Mouse (Mus musculus) E14TG2a.4 (cell line): ENCODE results near the gene Rpl10a.

Experiments used
- CTCF ChIP-seq: conservative IDR thresholded peaks from 2 replicates; pipeline ENCODE4 v1.5.1; 2014; ENCODE audit warnings: low read length
- NANOG ChIP-seq: IDR thresholded peaks from 2 replicates; pipeline ENCODE4 v1.6.1; 2014; ENCODE audit warnings: borderline replicate concordance, low read length, mixed read lengths
- POU5F1 ChIP-seq: IDR thresholded peaks from 2 replicates; pipeline ENCODE4 v1.6.1; 2014; ENCODE audit warnings: low read length, borderline replicate concordance

DNA sequence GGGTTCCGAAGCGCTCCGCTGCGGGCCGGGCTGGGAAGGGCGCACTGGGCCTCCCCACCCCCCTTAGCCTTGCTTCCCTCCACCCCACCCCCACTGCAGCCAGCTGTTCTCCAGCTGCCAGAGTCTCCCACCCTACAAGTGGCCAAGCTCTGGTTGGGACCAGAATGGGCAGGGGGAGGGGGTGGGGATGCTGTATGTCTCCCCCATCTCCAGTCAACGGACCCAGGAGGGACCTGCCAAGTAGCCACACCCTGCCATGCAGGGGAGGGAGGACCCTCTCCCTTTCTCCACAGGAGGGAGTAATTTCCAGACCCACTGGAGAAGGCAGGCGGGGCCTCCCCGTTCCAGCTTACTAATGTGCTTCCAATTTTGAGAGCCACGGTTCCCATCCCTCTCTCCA, 17.6 kb downstream of the Rpl10a start:
- no peak for TF ChIP-seq CTCF
- no peak for TF ChIP-seq POU5F1
- no peak for TF ChIP-seq NANOG
